Mouse (Mus musculus): ENCODE results near the gene Mup22. TPM values are rescaled to one million over a fixed set of nuclear protein-coding genes. Genes with fewer than 3 reads are reported as not detected.
"Not testable (repeated sequence)": the region's sequence is repeated elsewhere in the genome, so short reads cannot be mapped to it uniquely, and the experiment has no call there.

The Mup22 gene
- polyA plus RNA-seq (2016; fragmentation: Nextera tagmentation; extraction: Ambion mirVana), result not detected in 2 replicates

- WGBS, result 66% methylated on average over 4 of the region's 4 CpGs
- not testable (repeated sequence) for ATAC-seq (ENCODE audit: insufficient number of reproducible peaks, insufficient read depth, low FRiP score, low TSS enrichment); H3K9ac ChIP-seq; H3K27ac ChIP-seq; H3K36me3 ChIP-seq; H3K27me3 ChIP-seq; H3K4me3 ChIP-seq; H3K4me1 ChIP-seq; H3K9me3 ChIP-seq; H3K4me2 ChIP-seq (replicated peaks)
Measured at GRCm38 (mm10) chr4:60821363-60821762, at the start of gene Mup22. TSS of gene Mup22 (minus strand) at chr4:60821463.

DNA sequence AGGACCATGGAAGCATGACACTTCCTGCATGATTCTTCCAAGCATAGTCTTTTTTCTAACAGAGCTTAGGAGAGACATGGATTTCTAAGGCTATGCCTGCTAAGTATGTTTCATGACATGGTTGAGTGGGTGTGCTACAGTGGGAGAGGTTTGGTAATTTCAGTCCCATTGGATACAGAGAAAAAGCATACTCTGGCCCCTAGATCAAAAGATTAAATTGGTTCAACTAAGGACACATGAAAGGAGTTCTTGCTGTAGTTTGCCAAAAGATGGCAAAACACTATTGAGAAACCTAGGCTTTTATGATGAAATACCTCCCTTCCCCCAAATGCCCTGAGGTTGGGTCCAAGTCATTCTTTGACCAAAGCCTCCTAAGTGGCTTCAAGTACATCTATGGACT is 19.6 kb upstream of the Mup22 start:
- not testable (repeated sequence) for H3K4me1 ChIP-seq; ATAC-seq (ENCODE audit: insufficient number of reproducible peaks, insufficient read depth, low FRiP score, low TSS enrichment); H3K27me3 ChIP-seq; H3K9ac ChIP-seq; H3K4me2 ChIP-seq (replicated peaks); H3K9me3 ChIP-seq; H3K27ac ChIP-seq; H3K4me3 ChIP-seq; H3K36me3 ChIP-seq

Other genes starting within 250 kb of the Mup22 start
- gene Mup10, start 239.3 kb downstream of the Mup22 start, polyA plus RNA-seq (2016; fragmentation: Nextera tagmentation; extraction: Ambion mirVana), result not detected in 2 replicates
- gene Mup11, start 159.1 kb downstream of the Mup22 start, polyA plus RNA-seq (2016; fragmentation: Nextera tagmentation; extraction: Ambion mirVana), result not detected in 2 replicates
- gene Mup12, start 80.1 kb downstream of the Mup22 start, polyA plus RNA-seq (2016; fragmentation: Nextera tagmentation; extraction: Ambion mirVana), result not detected in 2 replicates